Mouse (Mus musculus): ENCODE measurements at regions not wholly inside any gene's neighbourhood (a gene's known extent, or its start where the extent isn't known, plus 50 kb on each side); places are given as distances from the start of the nearest gene placed in this dataset.

GRCm38 (mm10) chr15:53009337-53009736 is 875.4 kb upstream of the Gm7489 start:
- TF ChIP-seq POLR2A (IDR thresholded peaks at IDR 0.05; ENCODE audit: insufficient read length, low read depth) (no peak), MAX (IDR thresholded peaks at IDR 0.05; ENCODE audit: low read depth) (no peak), E2F4 (IDR thresholded peaks at IDR 0.05; ENCODE audit: insufficient read depth) (no peak), MYOD1 (IDR thresholded peaks at IDR 0.05; ENCODE audit: control insufficient read depth in 1 of 3, insufficient read length in 2 of 3, low read depth in 2 of 3) (no peak), CEBPB (IDR thresholded peaks at IDR 0.05; ENCODE audit: insufficient read depth, poor library complexity, severe bottlenecking) (no peak), USF1 (IDR thresholded peaks at IDR 0.05; ENCODE audit: low read depth) (no peak)
